Mouse (Mus musculus) hindbrain, embryonic 16.5 days (tissue): ENCODE results near the gene Tgm5. TPM values are rescaled to one million over a fixed set of nuclear protein-coding genes. Genes with fewer than 3 reads are reported as not detected.
A peak's percentile ranks its signal among the peaks of the same experiment; 100 is the strongest.

ENCODE experiments used
- ATAC-seq: fragments of 200-750 bp; cut with Nextera tagmentation; 2 replicates; pipeline ENCODE4 v1.8.0; 2017; ENCODE audit warnings: moderate TSS enrichment, moderate library complexity
- H3K27ac ChIP-seq: fragments of 300-500 bp; sonication (generic); 2 replicates; pipeline ENCODE4 v1.5.1; 2014; ENCODE audit warnings: low read depth, mild to moderate bottlenecking, control low read depth, low read length, moderate library complexity
- H3K27me3 ChIP-seq: fragments of 300-500 bp; sonication (generic); replicated peaks from 2 replicates; pipeline ENCODE4 v1.6.1; 2014; ENCODE audit warnings: low read length; ENCODE audit not compliant: control insufficient read depth, insufficient read depth
- H3K36me3 ChIP-seq: fragments of 300-500 bp; sonication (generic); 2 replicates; pipeline ENCODE4 v1.6.1; 2014; ENCODE audit warnings: mild to moderate bottlenecking, low read length, moderate library complexity, mixed read lengths; ENCODE audit not compliant: control insufficient read depth, insufficient read depth
- H3K4me1 ChIP-seq: fragments of 300-500 bp; sonication (generic); 2 replicates; pipeline ENCODE4 v1.6.1; 2014; ENCODE audit warnings: low read depth, low read length; ENCODE audit not compliant: control insufficient read depth, insufficient read depth
- H3K4me2 ChIP-seq: fragments of 300-500 bp; sonication (generic); 2 replicates; pipeline ENCODE4 v1.6.1; 2014; ENCODE audit warnings: mild to moderate bottlenecking, low read length, control low read depth, moderate library complexity
- H3K4me3 ChIP-seq: fragments of 300-500 bp; sonication (generic); 2 replicates; pipeline ENCODE4 v1.5.1; 2014; ENCODE audit warnings: mild to moderate bottlenecking, low read length, control low read depth, moderate library complexity
- H3K9ac ChIP-seq: fragments of 300-500 bp; sonication (generic); 2 replicates; pipeline ENCODE4 v1.6.1; 2014; ENCODE audit warnings: low read depth, mild to moderate bottlenecking, control low read depth, low read length, moderate library complexity
- H3K9me3 ChIP-seq: fragments of 300-500 bp; sonication (generic); 2 replicates; pipeline ENCODE4 v1.6.1; 2014; ENCODE audit warnings: mild to moderate bottlenecking, low read length, moderate library complexity; ENCODE audit not compliant: control insufficient read depth
- WGBS: fragments of 180-500 bp; shearing (Covaris S2); extraction: QIAGEN DNeasy Blood & Tissue Kit; methylation state at CpG from one replicate; pipeline ENCODE4 v1.1.7; 2014; 5-methylcytosine and 5-hydroxymethylcytosine counted together
- polyA plus RNA-seq: library from polyadenylated mRNA; unstranded; fragments of >200 nt; fragmentation: Nextera tagmentation; extraction: Ambion mirVana; gene quantifications from 2 replicates; pipeline ENCODE4 v1.2.1, GENCODE M21; 2015

Tgm5 gene
- polyA plus RNA-seq, 1 experiment from 2014 or later, result 0.35 TPM

GRCm38 (mm10) chr2:121016226-121016625 lies 69.4 kb downstream of the Tgm5 start:
- Histone ChIP-seq H3K36me3 (peaks cover 31% of the 10 kb centered on the region), H3K27me3 (no peaks in the 10 kb centered on the region), H3K9me3 (no peaks in the 10 kb centered on the region), H3K9ac (no peak overlapping the region), H3K4me1 (no peaks in the 10 kb centered on the region), H3K27ac (no peak overlapping the region), H3K4me3 (no peak overlapping the region), H3K4me2 (no peak overlapping the region)
- WGBS, result 82% methylated on average over 9 of the region's 9 CpGs
- ATAC-seq, result no peak

- ATAC-seq, result no peak
Observed at GRCm38 (mm10) chr2:121015507-121015906, 70.1 kb downstream of the Tgm5 start.

GRCm38 (mm10) chr2:121012676-121013075 lies 73.0 kb downstream of the Tgm5 start:
- Histone ChIP-seq H3K9ac (no peak overlapping the region), H3K9me3 (no peaks in the 10 kb centered on the region), H3K4me1 (peaks cover 7% of the 10 kb centered on the region), H3K27me3 (no peaks in the 10 kb centered on the region), H3K4me3 (no peak overlapping the region), H3K36me3 (peaks cover 28% of the 10 kb centered on the region), H3K4me2 (no peak overlapping the region), H3K27ac (no peak overlapping the region)
- ATAC-seq, result no peak
- WGBS, result 96% methylated on average over 9 of the region's 9 CpGs

More at GRCm38 (mm10) chr2:121015507-121015906, 70.1 kb downstream of the Tgm5 start:
- Histone ChIP-seq H3K9me3 (no peaks in the 10 kb centered on the region), H3K9ac (no peak overlapping the region), H3K4me3 (no peak overlapping the region), H3K27ac (no peak overlapping the region), H3K4me1 (no peaks in the 10 kb centered on the region), H3K27me3 (no peaks in the 10 kb centered on the region), H3K36me3 (peaks cover 31% of the 10 kb centered on the region), H3K4me2 (no peak overlapping the region)
- 88% methylated on average over 2 of the region's 2 CpGs for WGBS

- Histone ChIP-seq H3K36me3 (peaks cover 15% of the 10 kb centered on the region), H3K27ac (no peak overlapping the region), H3K9me3 (no peaks in the 10 kb centered on the region), H3K4me2 (peak overlapping the region; percentile 64), H3K4me3 (peak overlapping the region; percentile 80), H3K4me1 (peaks cover 7% of the 10 kb centered on the region), H3K9ac (peak overlapping the region; percentile 78), H3K27me3 (no peaks in the 10 kb centered on the region)
- WGBS, result 32% methylated on average over 5 of the region's 5 CpGs
- ATAC-seq, result no peak
Observed at GRCm38 (mm10) chr2:121009071-121009677, 76.5 kb downstream of the Tgm5 start.

- Histone ChIP-seq H3K27me3 (no peaks in the 10 kb centered on the region), H3K9me3 (no peaks in the 10 kb centered on the region), H3K36me3 (peaks cover 13% of the 10 kb centered on the region), H3K4me3 (peak overlapping the region; percentile 80), H3K4me1 (peaks cover 7% of the 10 kb centered on the region), H3K4me2 (peak overlapping the region; percentile 64), H3K9ac (peak overlapping the region; percentile 78), H3K27ac (peak overlapping the region; percentile 54; the same call in 1 of the 2 replicates)
- no peak for ATAC-seq
- under 1% methylated on average over 12 of the region's 12 CpGs for WGBS
Observed at GRCm38 (mm10) chr2:121008664-121009007, 77.0 kb downstream of the Tgm5 start.

GRCm38 (mm10) chr2:121007925-121008663 lies 77.5 kb downstream of the Tgm5 start, which contains the start of gene Ccndbp1:
TSS of gene Ccndbp1 (plus strand) at chr2:121008403.
- Histone ChIP-seq H3K4me2 (peak within 1 kb of the TSS; percentile 64), H3K4me3 (peak within 1 kb of the TSS; percentile 80), H3K27ac (peak within 1 kb of the TSS; percentile 60), H3K27me3 (no peaks in the 10 kb centered on the region), H3K9me3 (no peaks in the 10 kb centered on the region), H3K36me3 (peaks cover 11% of the 10 kb centered on the region), H3K9ac (peak within 1 kb of the TSS; percentile 78), H3K4me1 (peaks cover 7% of the 10 kb centered on the region)
- 2% methylated on average over 34 of the region's 34 CpGs for WGBS
- ATAC-seq, result peak; percentile 98

- no peaks in the 10 kb centered on the region for H3K27me3 ChIP-seq
- H3K27ac ChIP-seq, result no peak overlapping the region
- no peak overlapping the region for H3K9ac ChIP-seq
- H3K4me3 ChIP-seq, result no peak overlapping the region
- H3K4me2 ChIP-seq, result no peak overlapping the region
- H3K4me1 ChIP-seq, result peaks cover 7% of the 10 kb centered on the region
- ATAC-seq, result no peak
- H3K9me3 ChIP-seq, result no peaks in the 10 kb centered on the region
- peaks cover 3% of the 10 kb centered on the region; the same call in 1 of the 2 replicates for H3K36me3 ChIP-seq
- WGBS, result 88% methylated on average over 1 of the region's 1 CpGs
Observed at GRCm38 (mm10) chr2:121006986-121007385, 78.7 kb downstream of the Tgm5 start.

- 85% methylated on average over 7 of the region's 7 CpGs for WGBS
- ATAC-seq, result no peak
- no peak overlapping the region for H3K4me2 ChIP-seq
- no peaks in the 10 kb centered on the region for H3K36me3 ChIP-seq
- H3K27me3 ChIP-seq, result no peaks in the 10 kb centered on the region
- H3K9ac ChIP-seq, result no peak overlapping the region
- H3K4me1 ChIP-seq, result peaks cover 4% of the 10 kb centered on the region
- H3K9me3 ChIP-seq, result no peaks in the 10 kb centered on the region
- no peak overlapping the region for H3K4me3 ChIP-seq
- H3K27ac ChIP-seq, result no peak overlapping the region
Observed at GRCm38 (mm10) chr2:121004018-121004811, 81.4 kb downstream of the Tgm5 start.

GRCm38 (mm10) chr2:121003586-121003985 lies 82.1 kb downstream of the Tgm5 start:
- no peaks in the 10 kb centered on the region for H3K36me3 ChIP-seq
- H3K4me1 ChIP-seq, result no peaks in the 10 kb centered on the region
- ATAC-seq, result no peak
- WGBS, result 72% methylated on average over 2 of the region's 2 CpGs
- H3K27me3 ChIP-seq, result no peaks in the 10 kb centered on the region
- H3K9ac ChIP-seq, result no peak overlapping the region
- no peaks in the 10 kb centered on the region for H3K9me3 ChIP-seq
- no peak overlapping the region for H3K4me2 ChIP-seq
- no peak overlapping the region for H3K4me3 ChIP-seq
- no peak overlapping the region for H3K27ac ChIP-seq
